Mouse (Mus musculus): ENCODE data around the gene Hlcs. TPM values are rescaled to one million over a fixed set of nuclear protein-coding genes. Genes with fewer than 3 reads are reported as not detected.
"Not testable (repeated sequence)": the region's sequence is repeated elsewhere in the genome, so short reads cannot be mapped to it uniquely, and the experiment has no call there.

The Hlcs gene
- 1 to 10 TPM; 4.3 to 9.7 (median 9.1) TPM for polyA plus RNA-seq (2017; shearing (Covaris generic))

GRCm38 (mm10) chr16:94313229-94314030 lies at the start of gene Hlcs:
Gene Hlcs (minus strand): TSS chr16:94313571.
- ATAC-seq: peak; percentile 81

DNA sequence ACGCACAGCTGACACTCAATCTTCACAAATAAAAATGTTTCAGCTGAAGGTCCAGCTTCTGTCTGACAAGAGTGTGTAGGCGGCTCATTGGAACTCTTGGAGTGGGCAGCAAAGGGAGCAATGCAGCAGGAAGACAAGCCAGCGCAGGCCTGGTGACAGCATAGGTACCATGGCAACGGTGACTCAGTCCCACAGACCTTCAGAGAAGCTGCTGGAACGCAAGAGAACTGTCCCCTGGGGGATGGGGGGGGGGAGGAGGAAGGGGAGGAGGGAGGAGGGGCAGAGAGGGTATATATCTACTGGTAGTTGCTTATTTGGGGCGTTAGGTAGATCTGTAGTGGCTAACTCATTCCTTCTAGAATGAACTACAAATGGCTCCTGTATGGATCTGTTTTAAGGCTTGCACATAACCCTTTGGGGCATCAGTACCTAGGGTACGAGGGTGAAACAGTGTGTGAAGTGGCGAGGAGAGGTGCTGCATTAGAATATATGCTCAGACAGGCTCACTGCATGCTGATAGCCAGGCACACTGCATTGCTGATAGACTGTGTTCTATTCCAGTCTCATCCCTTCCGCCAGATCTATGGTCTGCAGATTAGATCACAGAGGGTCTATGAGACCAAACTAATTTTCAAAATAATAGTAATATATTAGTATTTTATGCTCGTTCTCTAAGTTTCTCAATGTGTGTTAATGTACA lies 49.0 kb upstream of the Hlcs start:
- ATAC-seq: no peak

- ATAC-seq: no peak
Measured at GRCm38 (mm10) chr16:94360578-94361350, 47.4 kb upstream of the Hlcs start.

DNA sequence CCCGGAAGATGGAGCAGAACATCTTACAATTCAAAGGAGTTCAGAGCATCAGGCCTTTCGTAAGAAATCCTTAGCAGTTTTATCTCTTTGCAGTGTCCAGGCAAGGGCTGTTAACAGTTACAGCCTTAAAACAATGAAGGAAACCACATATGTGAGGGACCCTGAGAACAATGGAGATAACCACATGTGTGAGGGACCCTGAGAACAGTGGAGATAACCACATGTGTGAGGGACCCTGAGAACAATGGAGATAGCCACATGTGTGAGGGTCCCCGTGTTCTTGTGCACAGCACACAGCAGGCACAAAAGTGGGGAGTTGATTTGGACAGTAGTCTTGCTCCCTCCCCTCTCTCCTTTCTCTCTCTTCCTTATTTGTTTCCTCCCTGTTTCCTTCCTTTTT lies 44.7 kb upstream of the Hlcs start:
- no peak for ATAC-seq

DNA sequence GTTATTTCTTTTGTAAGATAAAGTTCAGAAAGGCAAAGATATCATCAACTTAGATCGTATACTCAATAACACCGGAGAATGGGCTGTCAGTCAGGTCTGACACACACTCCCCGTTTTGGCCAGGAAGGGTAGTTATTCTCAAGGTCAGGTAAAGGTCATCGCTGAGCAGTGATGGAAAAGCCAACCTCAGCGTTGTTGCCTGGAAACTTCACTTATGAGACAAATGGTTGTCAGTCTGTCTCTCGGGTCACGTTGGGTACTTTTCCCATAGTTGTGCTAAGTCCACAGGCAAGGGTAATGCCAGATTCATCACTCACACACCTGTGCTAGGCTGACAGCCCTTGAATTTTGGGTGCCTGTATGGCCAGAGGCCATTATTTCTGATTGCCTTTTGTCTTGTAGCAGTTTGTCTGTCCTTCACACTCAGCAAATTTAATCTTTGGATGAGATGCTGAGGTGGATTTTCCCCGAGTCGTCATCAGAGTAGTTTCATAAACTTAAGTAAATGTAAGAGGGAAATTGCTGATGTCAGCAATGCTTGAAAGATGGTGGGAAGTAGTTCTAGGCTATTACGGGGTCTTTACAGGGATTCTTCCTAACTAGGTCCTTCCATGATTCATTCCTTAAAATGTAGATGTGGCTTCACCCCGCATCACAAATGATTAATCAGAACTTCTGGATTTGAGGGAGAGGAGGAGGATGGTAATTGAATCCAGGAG lies 43.6 kb upstream of the Hlcs start:
- no peak for ATAC-seq

DNA sequence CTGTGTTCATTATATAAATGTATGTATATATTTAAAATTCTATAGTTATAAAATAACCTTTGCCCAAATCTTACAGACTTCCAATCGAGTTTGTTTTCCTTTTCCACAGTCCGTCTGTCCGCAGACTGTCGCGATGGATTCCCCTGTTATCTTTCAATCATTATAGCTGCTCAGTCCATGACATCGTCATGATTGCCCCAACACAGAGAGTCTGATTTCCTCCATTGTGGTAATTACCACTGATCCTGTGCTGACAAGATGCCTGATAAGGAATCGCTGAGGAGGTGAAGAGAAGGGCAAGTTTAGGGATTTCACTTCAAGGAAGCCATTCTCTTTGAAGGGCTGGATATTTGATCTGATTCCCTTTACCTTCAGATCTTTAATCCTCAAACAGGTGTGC lies 42.7 kb upstream of the Hlcs start:
- ATAC-seq: no peak

- peak; percentile 100 for ATAC-seq
Measured at GRCm38 (mm10) chr16:94354450-94354849, 41.1 kb upstream of the Hlcs start.

- ATAC-seq: no peak
Measured at GRCm38 (mm10) chr16:94350287-94350677, 36.9 kb upstream of the Hlcs start.

DNA sequence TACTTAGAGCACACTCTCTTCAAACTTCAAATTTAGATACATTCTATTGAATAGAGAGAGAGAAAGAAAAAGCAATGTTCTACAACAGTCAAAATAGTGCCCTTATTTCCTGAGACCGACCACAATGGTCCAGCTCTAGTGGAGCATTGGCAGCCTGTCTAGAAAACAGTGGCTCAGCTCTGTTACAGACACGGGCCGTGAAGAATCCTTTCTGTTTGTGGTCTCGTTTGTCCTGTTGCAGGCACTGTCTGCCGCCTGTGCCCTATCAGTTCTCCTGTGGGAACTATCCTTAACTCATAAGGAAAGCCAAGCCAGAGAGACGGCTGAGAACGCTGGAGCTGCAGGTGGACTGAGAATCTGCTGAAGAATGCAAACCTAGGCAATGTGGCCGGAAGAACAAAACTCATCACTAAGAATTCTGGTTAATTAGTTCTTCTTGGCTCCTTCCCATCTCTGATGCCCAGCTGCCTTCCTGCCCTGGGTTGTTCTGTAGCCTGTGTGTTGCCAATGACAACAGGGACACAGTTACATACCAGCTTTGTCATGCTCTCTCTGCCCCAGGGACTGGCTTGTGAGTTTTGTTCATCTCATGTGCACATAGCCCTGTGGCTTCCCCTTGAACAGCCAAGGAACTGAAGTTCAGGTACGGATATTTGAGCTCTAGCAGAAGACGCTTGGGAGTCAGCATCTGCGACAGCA lies 36.4 kb upstream of the Hlcs start:
- no peak for ATAC-seq

DNA sequence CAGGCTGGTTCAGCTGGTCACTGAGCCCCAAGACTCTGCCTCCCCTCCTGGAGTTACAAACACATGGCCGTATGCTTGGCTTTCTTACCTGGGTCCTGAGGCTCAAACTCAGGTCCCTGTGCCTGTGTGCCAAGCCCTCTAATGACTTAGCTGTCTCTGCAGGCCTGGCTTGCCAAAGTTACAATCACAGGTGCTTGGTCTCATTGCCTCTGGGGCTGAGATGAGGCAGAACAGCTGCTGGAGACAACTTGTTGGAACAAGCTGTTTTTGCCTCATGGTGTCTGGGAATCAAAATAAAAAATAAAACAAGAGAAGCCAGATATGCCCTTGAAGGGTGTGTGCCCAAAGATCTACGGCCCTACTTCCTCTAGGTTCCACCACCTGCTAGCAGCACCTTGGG lies 35.4 kb upstream of the Hlcs start:
- no peak for ATAC-seq

DNA sequence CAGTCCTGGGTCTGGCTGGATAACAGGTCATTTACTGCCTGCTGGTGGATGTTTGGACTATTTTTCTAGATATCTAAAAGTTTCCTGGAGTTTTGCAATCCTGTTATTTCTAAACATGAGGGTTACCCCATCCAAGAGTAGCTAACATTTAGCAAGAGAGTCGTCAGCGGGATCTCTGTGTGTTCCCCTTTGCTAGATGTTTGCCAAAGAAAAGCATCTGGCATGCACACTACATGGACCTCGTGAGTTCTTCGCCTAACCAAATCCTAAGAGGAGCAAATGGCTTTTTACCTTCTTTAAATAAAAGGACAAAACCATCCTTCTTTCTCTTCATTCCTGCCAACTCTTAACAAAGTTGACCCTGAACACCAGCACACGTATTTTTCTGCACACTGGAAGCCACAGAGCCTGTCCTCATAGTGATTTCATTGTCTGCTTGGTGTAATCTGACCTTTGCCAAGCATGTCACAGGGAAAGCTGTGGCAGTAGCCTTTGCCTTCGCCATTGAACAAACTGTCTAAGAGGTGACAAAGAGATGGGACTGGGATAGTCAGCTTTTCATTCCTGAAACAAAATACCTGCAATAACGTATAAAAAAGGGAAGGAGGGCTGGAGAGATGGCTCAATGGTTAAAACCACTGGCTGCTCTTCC lies 33.8 kb upstream of the Hlcs start:
- ATAC-seq: no peak

GRCm38 (mm10) chr16:94345733-94346132 lies 32.4 kb upstream of the Hlcs start:
- ATAC-seq: no peak

DNA sequence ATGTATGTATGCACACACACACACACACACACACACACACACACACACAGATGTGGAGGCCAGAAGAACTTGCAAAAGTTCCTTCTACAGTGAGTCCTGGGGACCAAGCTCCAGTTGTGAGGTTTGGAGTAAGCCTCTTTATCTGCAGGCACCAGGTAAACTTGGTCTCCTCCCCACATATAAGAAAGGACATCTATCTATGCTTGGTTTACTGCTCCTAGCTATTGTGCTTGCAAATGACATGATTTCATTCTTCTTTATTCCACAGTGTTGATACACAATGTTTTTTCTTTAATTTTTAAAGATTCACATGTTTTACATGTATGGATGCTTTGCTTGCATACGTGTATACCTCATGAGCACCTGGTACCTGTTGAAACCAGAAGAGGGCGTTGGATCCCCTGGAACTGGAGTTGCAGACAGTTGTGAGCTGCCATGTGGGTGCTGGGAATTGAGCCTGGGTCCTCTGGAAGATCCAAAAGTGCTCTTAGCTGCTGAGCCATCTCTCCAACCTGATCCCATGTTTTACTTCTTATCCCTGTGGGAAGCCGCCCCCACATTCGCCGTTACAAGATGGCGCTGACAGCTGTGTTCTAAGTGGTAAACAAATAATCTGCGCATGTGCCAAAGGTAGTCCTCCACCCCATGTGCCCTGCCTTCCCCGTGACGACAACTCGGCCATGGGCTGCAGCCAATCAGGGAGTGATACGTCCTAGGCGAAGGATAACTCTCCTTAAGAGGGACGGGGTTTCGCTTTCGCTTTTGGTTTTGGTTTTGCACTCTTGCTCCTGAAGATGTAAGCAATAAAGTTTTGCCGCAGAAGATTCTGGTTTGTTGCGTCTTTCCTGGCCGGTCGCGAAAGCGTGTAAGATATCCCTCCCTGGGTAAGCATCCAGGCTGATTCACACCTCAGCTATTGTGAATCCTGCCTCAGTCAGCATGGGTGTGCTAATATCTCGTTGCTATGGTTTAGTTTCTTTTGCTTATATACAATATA lies 26.1 kb upstream of the Hlcs start:
- not testable (repeated sequence) for ATAC-seq

DNA sequence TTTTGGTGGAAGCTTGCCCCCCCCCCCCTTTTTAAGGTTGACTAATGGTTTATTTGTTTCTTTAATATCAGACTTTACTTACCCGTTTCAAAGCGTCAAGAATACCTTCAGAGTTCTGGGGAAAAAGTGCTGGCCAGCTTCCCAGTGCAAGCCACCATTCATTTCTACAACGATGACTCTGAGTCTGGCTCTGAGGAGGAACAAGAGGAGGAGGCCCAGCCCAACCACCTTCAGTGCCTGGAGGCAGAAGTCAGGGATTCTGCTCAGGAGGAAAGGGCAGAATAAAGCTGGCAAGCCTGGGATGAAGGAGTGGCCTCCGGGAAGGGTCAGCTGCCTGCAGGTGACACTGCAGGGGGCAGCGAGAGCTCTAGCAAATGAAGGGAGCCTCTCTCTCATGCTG lies 22.3 kb upstream of the Hlcs start:
- no peak for ATAC-seq

DNA sequence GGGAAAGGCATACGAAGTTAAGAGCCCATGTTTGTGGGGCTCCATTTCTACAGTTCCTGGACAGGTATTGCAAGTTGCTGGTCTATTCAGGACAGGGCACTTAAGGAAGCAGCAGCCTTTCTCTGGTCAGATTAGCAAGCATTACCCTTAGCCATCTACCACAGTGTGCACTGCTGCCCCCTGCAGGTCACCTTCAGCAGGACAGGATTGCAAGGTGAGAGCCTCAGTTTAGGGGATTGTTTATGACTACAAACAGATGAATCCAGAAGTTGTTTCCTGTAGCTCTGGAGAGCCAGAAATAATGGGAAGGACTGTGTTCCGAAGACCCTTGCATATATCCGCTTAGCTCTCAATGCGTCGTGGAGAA lies 18.5 kb upstream of the Hlcs start:
- peak; percentile 60 for ATAC-seq

GRCm38 (mm10) chr16:94331233-94331885 lies 18.0 kb upstream of the Hlcs start:
- ATAC-seq: peak; percentile 5

- no peak for ATAC-seq
Measured at GRCm38 (mm10) chr16:94330429-94330828, 17.1 kb upstream of the Hlcs start.

DNA sequence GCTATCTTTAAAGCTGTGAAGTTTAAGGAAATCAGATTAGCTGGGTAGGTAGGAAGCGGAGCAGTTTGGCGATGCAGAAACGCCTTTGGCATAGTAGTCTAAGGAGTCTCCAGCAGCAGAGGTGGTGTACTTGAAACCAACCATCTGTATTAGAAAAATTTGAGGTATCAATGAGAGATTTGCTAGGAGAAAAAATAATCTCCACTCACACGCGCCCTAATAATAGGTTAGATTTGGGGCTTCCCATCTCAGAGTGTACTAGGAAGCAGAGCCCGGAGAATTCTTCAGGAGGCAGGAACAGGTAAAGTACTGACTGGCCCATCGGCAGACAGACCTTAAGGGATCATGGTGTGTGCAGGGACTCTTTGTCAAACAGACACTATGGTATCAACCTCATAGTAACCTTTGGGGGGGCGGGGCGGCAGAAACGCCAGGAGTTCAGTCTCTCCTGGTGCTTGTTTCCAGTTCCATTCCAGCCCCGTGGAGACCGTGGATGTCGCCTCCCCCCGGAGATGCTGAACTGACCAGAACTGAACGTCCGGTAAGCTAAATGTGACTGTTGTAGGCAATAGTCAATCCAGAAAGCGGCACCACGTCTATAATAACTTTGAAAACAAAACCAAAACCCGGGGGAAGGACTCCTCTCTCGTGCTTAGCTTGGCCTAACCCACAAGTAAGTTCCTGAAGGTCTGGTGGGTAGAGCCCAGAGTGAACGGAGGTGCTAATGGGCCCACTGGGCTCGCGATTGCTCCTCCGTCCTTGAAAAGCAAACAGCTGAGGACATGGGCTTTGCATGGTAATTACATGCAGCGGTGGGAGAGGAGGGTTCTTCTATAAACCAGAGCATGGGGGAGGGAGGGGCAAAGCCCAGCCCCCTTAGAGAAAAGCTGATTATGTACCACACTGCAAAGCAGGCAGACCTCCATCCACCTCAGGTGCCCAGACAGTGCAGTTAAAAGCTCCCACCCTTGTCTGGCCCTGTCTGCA lies 15.8 kb upstream of the Hlcs start:
- peak; percentile 62 for ATAC-seq

All from inflammation-experienced regulatory T-cells, adult 6 months (primary cell).